Mouse (Mus musculus) E14TG2a.4 (cell line): ENCODE measurements around the gene Atp2b1.
A peak's percentile ranks its signal among the peaks of the same experiment; 100 is the strongest.

Source experiments
- H3K27me3 ChIP-seq: 2 replicates; pipeline ENCODE4 v1.6.1; 2014; ENCODE audit warnings: low read length, control low read depth; ENCODE audit not compliant: insufficient read depth
- H3K36me3 ChIP-seq: 2 replicates; pipeline ENCODE4 v1.6.1; 2014; ENCODE audit warnings: low read length, control low read depth; ENCODE audit not compliant: insufficient read depth
- H3K4me1 ChIP-seq: replicated peaks from 2 replicates; pipeline ENCODE4 v1.6.1; 2014; ENCODE audit warnings: low read depth, low read length, control low read depth
- H3K4me3 ChIP-seq: replicated peaks from 2 replicates; pipeline ENCODE4 v1.5.1; 2014; ENCODE audit warnings: mild to moderate bottlenecking, low read length
- H3K9me3 ChIP-seq: 2 replicates; pipeline ENCODE4 v1.6.1; 2014; ENCODE audit warnings: low read length, control low read depth
- CTCF ChIP-seq: conservative IDR thresholded peaks from 2 replicates; pipeline ENCODE4 v1.5.1; 2014; ENCODE audit warnings: low read length
- NANOG ChIP-seq: IDR thresholded peaks from 2 replicates; pipeline ENCODE4 v1.6.1; 2014; ENCODE audit warnings: borderline replicate concordance, low read length, mixed read lengths
- POU5F1 ChIP-seq: IDR thresholded peaks from 2 replicates; pipeline ENCODE4 v1.6.1; 2014; ENCODE audit warnings: low read length, borderline replicate concordance

Atp2b1 gene

GRCm38 (mm10) chr10:98906941-98907549 lies 7.2 kb upstream of the Atp2b1 start:
- Histone ChIP-seq H3K9me3 (no peaks in the 10 kb centered on the region), H3K36me3 (no peaks in the 10 kb centered on the region), H3K4me3 (no peak overlapping the region), H3K4me1 (no peaks in the 10 kb centered on the region), H3K27me3 (no peaks in the 10 kb centered on the region)
- TF ChIP-seq NANOG (no peak), CTCF (no peak), POU5F1 (no peak)

- no peaks in the 10 kb centered on the region for H3K9me3 ChIP-seq
- H3K27me3 ChIP-seq, result peaks cover 20% of the 10 kb centered on the region
- peak overlapping the region; percentile 94 for H3K4me3 ChIP-seq
- TF ChIP-seq CTCF (no peak), NANOG (no peak), POU5F1 (no peak)
- no peaks in the 10 kb centered on the region for H3K36me3 ChIP-seq
- H3K4me1 ChIP-seq, result peaks cover 19% of the 10 kb centered on the region
These were observed 621 bp upstream of the Atp2b1 start for GRCm38 (mm10) chr10:98913610-98913960.

- Histone ChIP-seq H3K9me3 (no peaks in the 10 kb centered on the region), H3K27me3 (peaks cover 20% of the 10 kb centered on the region), H3K4me1 (peaks cover 25% of the 10 kb centered on the region), H3K36me3 (no peaks in the 10 kb centered on the region), H3K4me3 (peak overlapping the region; percentile 94)
- TF ChIP-seq NANOG (no peak), CTCF (no peak), POU5F1 (no peak)
These were observed 620 bp downstream of the Atp2b1 start for GRCm38 (mm10) chr10:98914810-98915241.

GRCm38 (mm10) chr10:98915398-98915931 lies 1.3 kb downstream of the Atp2b1 start:
- Histone ChIP-seq H3K27me3 (peaks cover 20% of the 10 kb centered on the region), H3K36me3 (no peaks in the 10 kb centered on the region), H3K4me1 (peaks cover 29% of the 10 kb centered on the region), H3K9me3 (no peaks in the 10 kb centered on the region), H3K4me3 (peak overlapping the region; percentile 94)
- no peak for TF ChIP-seq NANOG
- no peak for TF ChIP-seq POU5F1
- no peak for TF ChIP-seq CTCF

- H3K27me3 ChIP-seq, result peaks cover 20% of the 10 kb centered on the region
These were observed 2.0 kb downstream of the Atp2b1 start for GRCm38 (mm10) chr10:98916011-98916780.

DNA sequence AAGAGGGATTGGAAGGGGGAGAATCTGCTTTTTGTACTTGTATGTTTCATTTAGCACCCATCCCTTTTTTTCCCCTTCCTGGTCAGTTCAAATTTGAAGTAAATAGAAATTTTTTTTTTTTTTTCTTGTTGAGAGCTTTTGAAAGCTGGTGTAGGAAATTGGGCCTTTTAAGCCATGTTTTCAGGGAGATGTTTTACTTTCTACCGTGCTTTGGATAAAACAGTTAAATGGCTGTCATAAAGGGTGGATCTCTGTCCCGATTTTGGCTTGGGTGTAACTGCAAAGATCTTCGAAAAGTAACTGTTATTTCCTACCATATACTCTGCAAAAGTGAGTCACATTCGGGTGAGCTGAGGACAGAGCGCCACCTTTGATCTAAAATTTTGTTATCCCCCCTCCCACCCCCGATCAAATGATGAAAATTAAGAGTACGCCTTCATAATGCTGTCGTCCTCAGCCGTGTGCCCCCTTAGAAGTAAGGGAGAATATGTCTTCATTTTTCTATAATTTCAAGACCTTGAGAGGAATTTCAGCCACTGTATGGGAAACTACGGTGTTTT lies 2.7 kb downstream of the Atp2b1 start:
- Histone ChIP-seq H3K9me3 (no peaks in the 10 kb centered on the region), H3K27me3 (peaks cover 20% of the 10 kb centered on the region), H3K4me3 (peak overlapping the region; percentile 94), H3K4me1 (peaks cover 29% of the 10 kb centered on the region), H3K36me3 (no peaks in the 10 kb centered on the region)
- TF ChIP-seq CTCF (no peak), POU5F1 (no peak), NANOG (no peak)

More at GRCm38 (mm10) chr10:98916011-98916780, 2.0 kb downstream of the Atp2b1 start:
- no peaks in the 10 kb centered on the region for H3K9me3 ChIP-seq
- H3K36me3 ChIP-seq, result no peaks in the 10 kb centered on the region
- H3K4me1 ChIP-seq, result peaks cover 29% of the 10 kb centered on the region
- no peak for TF ChIP-seq NANOG
- TF ChIP-seq POU5F1, result no peak
- no peak for TF ChIP-seq CTCF
- peak overlapping the region; percentile 94 for H3K4me3 ChIP-seq

- Histone ChIP-seq H3K27me3 (no peaks in the 10 kb centered on the region), H3K36me3 (no peaks in the 10 kb centered on the region), H3K4me3 (no peak overlapping the region), H3K9me3 (no peaks in the 10 kb centered on the region), H3K4me1 (peaks cover 11% of the 10 kb centered on the region)
- TF ChIP-seq CTCF (no peak), POU5F1 (no peak), NANOG (no peak)
These were observed 10.9 kb downstream of the Atp2b1 start for GRCm38 (mm10) chr10:98925081-98925480.

- Histone ChIP-seq H3K36me3 (no peaks in the 10 kb centered on the region), H3K4me1 (peaks cover 20% of the 10 kb centered on the region), H3K4me3 (no peak overlapping the region), H3K9me3 (no peaks in the 10 kb centered on the region), H3K27me3 (no peaks in the 10 kb centered on the region)
- TF ChIP-seq CTCF (no peak), POU5F1 (no peak), NANOG (no peak)
These were observed 12.8 kb downstream of the Atp2b1 start for GRCm38 (mm10) chr10:98926991-98927390.
